Mouse (Mus musculus): ENCODE data around the gene Tmed8.

DNA sequence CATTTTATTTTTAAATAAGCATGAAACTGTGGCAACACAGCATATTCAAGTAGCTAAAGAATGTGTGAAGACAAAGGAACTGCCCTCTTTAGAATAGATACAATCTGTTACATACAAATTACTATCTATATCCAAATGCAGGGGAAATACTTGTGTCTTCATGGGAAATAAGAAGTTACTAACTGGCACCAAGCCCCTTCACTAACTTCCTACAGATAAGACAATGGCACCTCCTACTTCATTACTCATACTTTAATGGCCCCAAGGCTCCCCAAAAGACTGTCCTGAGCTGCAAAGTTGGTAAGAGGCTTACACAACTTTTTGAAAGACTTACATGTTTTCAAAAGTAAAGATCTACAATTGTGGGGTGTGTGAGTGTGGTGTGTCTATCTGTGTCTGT is 17.3 kb upstream of the Tmed8 start:
- TF ChIP-seq POLR2A (IDR thresholded peaks at IDR 0.05; ENCODE audit: insufficient read depth, low read length) (no peak), CTCF (IDR thresholded peaks at IDR 0.05; ENCODE audit: low read depth, low read length) (no peak)

Data from ES-Bruce4 (cell line).